Mouse (Mus musculus) small intestine, adult 10 weeks (tissue): ENCODE data around the gene Vmn2r71. TPM values are rescaled to one million over a fixed set of nuclear protein-coding genes. Genes with fewer than 3 reads are reported as not detected.

Experiments used
- polyA plus RNA-seq: library from polyadenylated mRNA; stranded (reverse); fragments of 350-450 nt; fragmentation: Illumina TruSeq; extraction: RNeasy Lipid Tissue Mini Kit (QIAGEN cat#74804); gene quantifications from one replicate; pipeline ENCODE4 v1.2.3, GENCODE M21; 2014; ENCODE audit warnings: low replicate concordance

The Vmn2r71 gene
- not detected for polyA plus RNA-seq

DNA sequence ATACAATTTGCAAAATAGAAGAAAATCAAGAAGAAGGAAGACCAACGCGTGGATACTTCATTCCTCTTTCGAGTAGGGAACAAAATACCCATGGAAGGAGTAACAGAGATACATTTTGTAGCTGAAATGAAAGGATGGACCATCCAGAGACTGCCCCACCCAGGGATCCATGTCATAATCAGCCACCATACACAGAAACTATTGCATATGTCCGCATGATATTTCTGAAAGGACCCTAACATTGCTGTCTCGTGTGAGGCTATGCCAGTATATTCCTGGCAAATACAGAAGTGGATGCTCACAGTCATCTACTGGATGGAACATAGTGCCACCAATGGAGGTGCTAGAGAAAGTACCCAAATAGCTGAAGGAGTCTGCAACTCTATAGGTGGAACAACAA lies at the start of gene Vmn2r71:
Vmn2r71 (plus strand) TSS at position 301 of the 400 bp plus-strand sequence.

DNA sequence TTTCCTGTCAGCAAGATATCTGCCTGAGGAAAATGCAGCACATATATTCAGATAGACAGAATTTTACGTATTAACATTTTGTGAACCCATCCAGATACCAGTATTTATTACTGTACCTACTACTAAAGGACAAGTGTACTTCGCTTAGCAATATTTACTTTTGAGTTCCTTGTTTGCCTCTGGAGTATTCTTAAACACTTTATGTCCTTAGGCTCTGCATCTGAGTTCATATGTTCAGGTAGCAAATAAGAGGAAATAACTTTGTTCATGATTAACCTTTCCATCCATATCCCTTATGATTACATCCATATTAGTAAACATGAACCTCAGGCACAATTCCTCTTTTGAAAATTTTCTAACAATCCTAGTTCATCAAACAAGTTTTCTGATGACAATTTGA lies 6.2 kb downstream of the Vmn2r71 start, which contains the start of gene Vmn2r70:
Vmn2r70 (minus strand) TSS at position 101 of the 400 bp plus-strand sequence.

Other genes with a start within 250 kb of the Vmn2r71 start
- not detected for gene Vmn2r69, start 147.2 kb upstream of the Vmn2r71 start, polyA plus RNA-seq
- gene Vmn2r70, start 6.1 kb downstream of the Vmn2r71 start, polyA plus RNA-seq = not detected
- not detected for gene Vmn2r72, start 192.0 kb downstream of the Vmn2r71 start, polyA plus RNA-seq